Comparison of ENCODE assay signal across 10 mouse cellular contexts in the genomic region with DNA sequence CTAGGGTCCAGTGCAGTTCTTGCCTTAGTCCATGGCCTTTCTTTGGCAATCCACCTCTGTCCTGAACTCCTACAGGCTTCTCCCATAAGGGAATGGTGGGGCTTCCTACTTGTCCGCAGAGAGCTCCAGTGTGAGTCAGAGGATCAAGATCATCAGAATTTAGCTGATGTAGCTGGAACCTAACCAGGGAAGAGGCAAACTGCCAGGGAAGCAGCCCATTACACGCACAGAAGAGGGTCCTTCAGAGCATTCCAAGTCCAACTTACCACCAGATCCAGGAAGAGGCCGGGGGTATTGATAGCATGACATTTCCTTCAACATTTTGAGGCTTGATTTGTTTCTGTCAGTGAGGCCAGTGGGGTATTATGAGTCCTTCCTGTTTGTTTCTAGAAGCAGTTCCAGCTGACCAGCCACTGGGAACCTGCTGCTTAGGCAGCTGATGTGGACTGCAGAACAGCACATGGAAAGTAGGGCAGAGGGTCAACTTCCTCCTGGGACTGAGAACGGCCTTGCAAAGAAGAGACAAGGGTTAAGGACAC. TPM values are rescaled to one million over a fixed set of nuclear protein-coding genes. Genes with fewer than 3 reads are reported as not detected.
DNase-seq lines count a peak whose midpoint lies in the region; ATAC-seq and TF ChIP-seq lines count a peak whose summit lies in the region.
"Had no signal": no experiment of that assay in that cellular context is flagged by ENCODE, and none has a peak within 500 bp of the region (broad histone marks: within the 10 kb centered on the region; RNA-seq: fewer than 3 reads in every experiment).

No protein-coding gene starts in this region.

- DNase-seq in hindbrain, postnatal 0 days (ENCODE audit: low spot score) = no peak
- no peak for DNase-seq in hindbrain, embryonic 11.5 days (ENCODE audit: low spot score)
- DNase-seq in liver, adult 2 months (ENCODE audit: extremely low read depth, low read depth, low spot score) = peak; percentile 83
- peak; percentile 53 for DNase-seq in splenic B cell, adult 2 months (ENCODE audit: low read depth, low spot score)
- DNase-seq in frontal cortex, postnatal 25 days (ENCODE audit: low spot score in 2 of 2) = no peak
- DNase-seq in layer of hippocampus, postnatal 10 days (ENCODE audit: low spot score in 2 of 2) = no peak
- DNase-seq: cerebellum, adult 18-20 months had no signal

- no peak for TF ChIP-seq POLR2A in liver, adult 2 months (IDR thresholded peaks at IDR 0.05; ENCODE audit: extremely low read depth, insufficient read depth, low read length)

- H3K27me3 ChIP-seq in hindbrain, postnatal 0 days (ENCODE audit: insufficient read depth, low read length) = no peaks in the 10 kb centered on the region
- H3K27me3 ChIP-seq in hindbrain, embryonic 11.5 days (ENCODE audit: control insufficient read depth, insufficient read depth, low read length) = no peaks in the 10 kb centered on the region
- H3K27me3 ChIP-seq in liver, adult 2 months (ENCODE audit: control insufficient read depth, insufficient read depth, low read length) = no peaks in the 10 kb centered on the region
- H3K27me3 ChIP-seq in splenic B cell, adult 2 months (ENCODE audit: control insufficient read depth, insufficient read depth, low read length, poor library complexity, severe bottlenecking) = no peaks in the 10 kb centered on the region
- H3K27me3 ChIP-seq in forebrain, embryonic 16.5 days (replicated peaks; ENCODE audit: control insufficient read depth, insufficient read depth, low read length) = no peaks in the 10 kb centered on the region

- WGBS in hindbrain, postnatal 0 days = 50% methylated on average over 4 of the region's 4 CpGs
- WGBS in hindbrain, embryonic 11.5 days = 56% methylated on average over 4 of the region's 4 CpGs
- WGBS in liver, adult 2 months = 50% methylated on average over 4 of the region's 4 CpGs
- WGBS in forebrain, embryonic 16.5 days = 79% methylated on average over 4 of the region's 4 CpGs

- no peak overlapping the region for H3K9ac ChIP-seq in hindbrain, postnatal 0 days (replicated peaks; ENCODE audit: low read length)
- no peak overlapping the region for H3K9ac ChIP-seq in hindbrain, embryonic 11.5 days (ENCODE audit: low read depth, low read length)
- no peak overlapping the region for H3K9ac ChIP-seq in liver, adult 2 months (ENCODE audit: low read depth, low read length)
- no peak overlapping the region for H3K9ac ChIP-seq in forebrain, embryonic 16.5 days (replicated peaks; ENCODE audit: low read depth, low read length)

- peak overlapping the region; percentile 32; the same call in 1 of the 2 replicates for H3K27ac ChIP-seq in hindbrain, postnatal 0 days
- no peak overlapping the region for H3K27ac ChIP-seq in hindbrain, embryonic 11.5 days (ENCODE audit: low read depth, low read length)
- H3K27ac ChIP-seq in liver, adult 2 months (replicated peaks; ENCODE audit: insufficient read depth, low read depth, low read length) = no peak overlapping the region
- no peak overlapping the region for H3K27ac ChIP-seq in forebrain, embryonic 16.5 days (ENCODE audit: low read length)
- H3K27ac ChIP-seq: forebrain, embryonic 10.5 days had no signal

- ATAC-seq in hindbrain, postnatal 0 days = no peak
- ATAC-seq in hindbrain, embryonic 11.5 days (ENCODE audit: low FRiP score) = no peak
- peak; percentile 53 for ATAC-seq in granulocyte monocyte progenitor cell, adult 5-6 weeks (replicated peaks; ENCODE audit: poor library complexity, severe bottlenecking)
- ATAC-seq in forebrain, embryonic 16.5 days = no peak

- no peak overlapping the region for H3K4me2 ChIP-seq in hindbrain, postnatal 0 days (ENCODE audit: low read depth, low read length)
- no peak overlapping the region for H3K4me2 ChIP-seq in hindbrain, embryonic 11.5 days (replicated peaks; ENCODE audit: low read depth, low read length)
- H3K4me2 ChIP-seq in forebrain, embryonic 16.5 days (ENCODE audit: low read length) = no peak overlapping the region

- no peaks in the 10 kb centered on the region for H3K9me3 ChIP-seq in hindbrain, postnatal 0 days (ENCODE audit: low read length)
- H3K9me3 ChIP-seq in hindbrain, embryonic 11.5 days (ENCODE audit: control insufficient read depth, low read length) = no peaks in the 10 kb centered on the region
- no peaks in the 10 kb centered on the region for H3K9me3 ChIP-seq in forebrain, embryonic 16.5 days (ENCODE audit: control insufficient read depth, low read length)
- H3K9me3 ChIP-seq: forebrain, embryonic 10.5 days had no signal

- H3K36me3 ChIP-seq in hindbrain, postnatal 0 days (ENCODE audit: insufficient read depth, low read length) = no peaks in the 10 kb centered on the region
- H3K36me3 ChIP-seq in hindbrain, embryonic 11.5 days (ENCODE audit: control insufficient read depth, insufficient read depth, low read length) = no peaks in the 10 kb centered on the region
- H3K36me3 ChIP-seq in liver, adult 2 months (ENCODE audit: control insufficient read depth, insufficient read depth, low read length) = no peaks in the 10 kb centered on the region
- H3K36me3 ChIP-seq in splenic B cell, adult 2 months (ENCODE audit: control insufficient read depth, insufficient read depth, low read length, poor library complexity, severe bottlenecking) = no peaks in the 10 kb centered on the region
- H3K36me3 ChIP-seq in forebrain, embryonic 16.5 days (ENCODE audit: control insufficient read depth, insufficient read depth) = no peaks in the 10 kb centered on the region
- H3K36me3 ChIP-seq: forebrain, embryonic 10.5 days had no signal

- no peaks in the 10 kb centered on the region for H3K79me2 ChIP-seq in liver, adult 2 months (ENCODE audit: control insufficient read depth, insufficient read depth, low read length)

- TF ChIP-seq CTCF in hindbrain, postnatal 0 days (IDR thresholded peaks at IDR 0.05; ENCODE audit: low read depth) = no peak
- TF ChIP-seq CTCF in liver, adult 2 months (IDR thresholded peaks at IDR 0.05; ENCODE audit: low read depth, low read length) = no peak

- no peak overlapping the region for H3K4me3 ChIP-seq in hindbrain, postnatal 0 days (ENCODE audit: low read length)
- no peak overlapping the region for H3K4me3 ChIP-seq in hindbrain, embryonic 11.5 days (ENCODE audit: low read depth, low read length)
- no peak overlapping the region for H3K4me3 ChIP-seq in liver, adult 2 months (ENCODE audit: insufficient read depth, low read depth, low read length)
- no peak overlapping the region for H3K4me3 ChIP-seq in forebrain, embryonic 16.5 days (replicated peaks; ENCODE audit: low read length)
- H3K4me3 ChIP-seq: forebrain, embryonic 10.5 days had no signal

- no peaks in the 10 kb centered on the region for H3K4me1 ChIP-seq in hindbrain, postnatal 0 days (ENCODE audit: insufficient read depth, low read length)
- H3K4me1 ChIP-seq in hindbrain, embryonic 11.5 days (replicated peaks; ENCODE audit: control insufficient read depth, insufficient read depth, low read length) = no peaks in the 10 kb centered on the region
- H3K4me1 ChIP-seq in liver, adult 2 months (ENCODE audit: control insufficient read depth, insufficient read depth, low read length) = peaks cover 18% of the 10 kb centered on the region
- H3K4me1 ChIP-seq in forebrain, embryonic 16.5 days (replicated peaks; ENCODE audit: control insufficient read depth, insufficient read depth, low read length) = no peaks in the 10 kb centered on the region
- H3K4me1 ChIP-seq: forebrain, embryonic 10.5 days had no signal

RNA-seq across cellular contexts. Expression of a gene that starts 11.7 kb away (rescaled TPM):
- 32.1 and 35.7 TPM in 2 replicates for total RNA-seq in hindbrain, postnatal 0 days (2014; rRNA removed)
- 15.6 and 16.9 TPM in 2 replicates for polyA plus RNA-seq in hindbrain, postnatal 0 days (2015; fragmentation: Nextera tagmentation; extraction: Ambion mirVana)
- polyA plus RNA-seq in hindbrain, embryonic 11.5 days (2014; fragmentation: Nextera tagmentation; extraction: Ambion mirVana) = 24.8 and 28.3 TPM in 2 replicates
- 11.8 and 15.1 TPM in 2 replicates for total RNA-seq in granulocyte monocyte progenitor cell, adult 5-6 weeks (2014; fragmentation: Nextera tagmentation)
- total RNA-seq in granulocyte monocyte progenitor cell, adult 5-6 weeks (2017) = 24.6 and 27.2 TPM in 2 replicates
- 5.8 and 7.1 TPM in 2 replicates for total RNA-seq in liver, adult 2 months (2014; rRNA removed)
- polyA plus RNA-seq in liver, adult 2 months (2012; rRNA removed) = 2.2 and 2.8 TPM in 2 replicates
- 29.5 and 34.0 TPM in 2 replicates for polyA plus RNA-seq in forebrain, embryonic 16.5 days (2015; fragmentation: Nextera tagmentation; extraction: Ambion mirVana)
- 10 to 100 TPM; 30.4 to 31.8 TPM for total RNA-seq in layer of hippocampus, postnatal 10 days (2021)

Comparison
In these comparisons a context has a peak if more than half of its experiments do, and no peak if none do; other contexts are left out.
1. DNase-seq: peak in liver, adult 2 months (single experiment) and splenic B cell, adult 2 months (single experiment); none in hindbrain, postnatal 0 days (single experiment), hindbrain, embryonic 11.5 days (single experiment), frontal cortex, postnatal 25 days (0 of 2) and layer of hippocampus, postnatal 10 days (0 of 2).